Mouse (Mus musculus): ENCODE measurements around the gene Fnbp1.
A peak's percentile ranks its signal among the peaks of the same experiment; 100 is the strongest.

The Fnbp1 gene

DNA sequence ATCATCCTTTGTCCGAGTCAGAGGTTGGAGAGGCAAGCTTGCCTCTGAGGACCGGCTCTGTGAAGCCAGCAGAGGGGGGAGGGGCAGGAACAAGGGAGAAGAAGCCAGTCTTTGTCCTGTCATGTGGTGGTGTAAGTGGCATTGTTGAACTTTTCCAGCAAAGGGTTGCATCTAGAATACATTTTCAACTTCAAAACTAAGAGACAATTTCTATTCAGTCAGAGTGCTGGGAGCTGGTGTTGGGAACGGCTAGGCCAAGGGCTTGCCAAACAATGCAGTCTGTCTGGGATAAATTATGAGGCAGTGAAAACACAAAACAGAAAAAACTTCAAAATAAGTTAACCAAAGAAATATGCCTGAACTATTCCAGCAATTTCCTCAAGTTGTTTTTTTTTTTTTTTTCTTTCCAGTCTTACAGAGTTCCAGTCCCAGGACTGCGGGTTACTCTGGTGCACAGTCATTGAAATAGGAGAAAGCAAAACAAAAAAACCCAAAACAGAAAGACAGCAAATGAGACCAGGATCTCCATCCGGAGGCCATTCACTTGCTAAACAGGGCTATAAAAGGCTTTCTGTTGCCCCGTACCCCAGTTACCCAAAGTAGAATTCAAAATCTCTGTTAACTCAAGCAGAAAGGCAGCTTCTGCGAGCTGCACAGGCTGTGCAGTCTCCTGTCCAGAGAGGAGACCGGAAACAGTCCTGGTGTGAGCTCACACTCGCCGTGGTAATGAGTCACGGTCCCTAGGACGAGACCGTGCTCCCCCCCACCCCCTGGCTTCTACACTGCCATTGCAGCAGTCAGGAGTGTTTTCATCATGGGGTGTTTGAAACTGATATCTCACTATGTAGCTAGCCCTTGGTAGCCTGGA lies 73.3 kb downstream of the Fnbp1 start:
- peak; percentile 96 for DNase-seq (ENCODE audit: low read depth, low spot score)

DNA sequence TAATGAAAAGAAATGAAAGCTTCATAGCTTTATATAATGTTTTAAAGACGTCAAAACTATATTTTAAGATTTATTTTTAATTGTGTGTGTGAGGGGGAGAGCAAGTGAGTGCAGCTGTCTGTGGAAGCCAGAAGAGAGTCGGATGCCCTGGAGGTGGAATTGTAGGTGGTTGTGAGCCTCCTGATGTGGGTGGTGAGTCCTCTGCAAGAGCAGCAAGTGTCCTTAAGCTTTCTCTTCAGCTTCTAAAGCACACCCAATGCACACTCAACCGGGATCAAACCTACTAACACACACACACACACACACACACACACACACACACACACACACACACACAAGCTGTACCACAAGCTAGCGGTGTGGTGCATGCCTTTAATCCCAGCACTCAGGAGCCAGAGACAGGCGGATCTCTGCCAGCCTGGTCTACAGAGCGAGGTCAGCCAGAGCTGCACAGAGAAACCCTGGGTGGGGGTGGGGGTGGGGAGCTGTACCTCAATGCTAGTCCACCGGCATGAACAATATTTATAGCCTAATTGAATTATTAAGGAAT lies 74.0 kb downstream of the Fnbp1 start:
- DNase-seq (ENCODE audit: low read depth, low spot score), result no peak

DNA sequence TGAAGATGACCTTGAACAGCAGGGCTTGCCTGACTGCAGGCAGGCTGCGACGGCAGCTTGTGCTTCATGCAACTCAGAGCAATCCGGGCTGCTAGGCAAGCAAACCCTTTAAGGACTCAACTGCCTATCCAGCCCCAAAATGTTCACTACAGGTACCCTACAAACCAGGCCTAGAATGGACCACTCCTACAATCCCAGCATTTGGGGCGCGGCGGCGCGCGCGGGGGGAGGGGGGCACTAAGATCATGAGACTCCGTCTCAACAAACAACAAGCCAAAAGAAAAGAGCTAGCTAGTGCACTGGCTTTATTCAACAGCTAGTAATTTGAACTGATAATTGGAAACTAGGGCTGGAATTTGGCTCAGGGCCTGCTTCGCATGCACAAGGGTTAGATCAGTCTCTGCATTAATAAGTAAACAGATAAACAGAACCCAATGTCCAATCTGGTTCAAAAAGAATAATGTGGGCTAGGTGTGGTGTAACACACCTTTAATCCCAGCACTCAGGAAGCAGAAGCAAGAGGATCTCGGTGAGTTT lies 74.7 kb downstream of the Fnbp1 start:
- peak; percentile 69 for DNase-seq (ENCODE audit: low read depth, low spot score)

DNA sequence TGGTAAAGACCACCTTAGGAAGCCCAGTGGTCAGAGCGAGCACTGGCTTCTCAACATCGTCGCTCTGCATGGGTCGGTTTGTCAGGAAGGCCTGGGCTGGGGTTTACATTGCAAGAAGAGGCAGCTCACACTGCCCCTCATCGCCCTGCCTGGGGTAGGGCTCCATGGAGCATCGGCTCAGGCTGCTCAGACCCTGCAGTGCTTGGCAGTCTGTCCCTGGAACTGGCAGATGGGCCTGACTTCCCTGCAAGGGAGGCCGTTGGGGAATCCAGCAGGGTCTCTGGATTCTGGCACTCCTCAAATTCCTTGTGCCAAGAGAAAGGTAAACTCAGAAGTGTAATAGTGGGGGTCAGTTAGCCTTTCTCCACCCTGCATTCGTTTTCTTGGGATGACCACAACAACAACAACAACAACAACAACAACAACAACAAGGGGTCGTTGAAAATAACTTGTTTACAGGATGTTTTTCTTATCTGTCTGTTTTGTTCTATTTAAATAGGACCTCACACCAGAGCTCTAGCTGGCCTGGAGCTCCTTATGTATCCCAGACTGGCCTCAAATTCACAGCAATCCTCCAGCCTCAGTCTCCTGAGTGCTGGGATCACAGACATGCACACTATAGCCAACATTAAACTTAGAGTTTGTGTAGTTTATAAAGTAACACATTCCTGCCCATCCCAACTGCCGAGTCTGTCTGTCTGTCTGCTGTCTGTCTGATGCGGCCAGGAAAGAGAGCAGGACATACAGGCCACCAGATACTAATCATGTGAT lies 75.6 kb downstream of the Fnbp1 start:
- DNase-seq (ENCODE audit: low read depth, low spot score), result peak; percentile 43

DNA sequence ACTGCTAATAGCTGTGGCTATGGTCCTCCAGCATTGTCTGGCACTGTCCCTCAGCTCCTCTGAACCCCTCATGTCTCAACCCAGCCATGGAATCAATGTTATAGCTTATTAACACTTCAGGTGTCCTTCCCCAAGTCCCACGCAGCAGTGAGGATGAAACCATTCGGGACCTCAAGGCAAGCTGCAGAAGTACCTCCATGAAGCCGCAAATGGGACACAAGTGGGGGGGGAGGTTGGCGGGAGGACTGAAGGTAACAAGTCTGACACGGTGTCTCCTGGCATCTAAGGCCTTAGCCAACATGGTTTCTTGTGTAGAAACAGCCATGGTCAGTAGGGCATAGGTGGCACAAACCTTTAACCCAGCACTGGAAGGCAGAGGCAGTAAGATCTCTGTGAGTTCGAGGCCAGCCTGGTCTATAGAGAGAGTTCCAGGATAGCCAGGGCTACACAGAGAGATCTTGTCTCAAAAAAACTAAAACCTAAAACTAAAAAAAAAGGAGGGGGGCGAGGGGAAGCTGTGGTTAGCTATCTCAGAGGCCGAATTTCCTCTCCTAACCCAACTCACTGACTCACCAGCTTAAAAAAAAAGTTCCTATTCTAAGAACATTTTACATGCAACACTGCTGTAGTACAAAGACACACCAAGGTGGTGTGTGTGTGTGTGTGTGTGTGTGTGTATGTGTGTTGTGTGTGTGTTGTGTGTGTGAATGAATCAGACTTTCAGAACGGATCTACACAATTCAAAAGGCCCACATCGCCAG lies 79.8 kb downstream of the Fnbp1 start:
- DNase-seq (ENCODE audit: low read depth, low spot score), result no peak

DNA sequence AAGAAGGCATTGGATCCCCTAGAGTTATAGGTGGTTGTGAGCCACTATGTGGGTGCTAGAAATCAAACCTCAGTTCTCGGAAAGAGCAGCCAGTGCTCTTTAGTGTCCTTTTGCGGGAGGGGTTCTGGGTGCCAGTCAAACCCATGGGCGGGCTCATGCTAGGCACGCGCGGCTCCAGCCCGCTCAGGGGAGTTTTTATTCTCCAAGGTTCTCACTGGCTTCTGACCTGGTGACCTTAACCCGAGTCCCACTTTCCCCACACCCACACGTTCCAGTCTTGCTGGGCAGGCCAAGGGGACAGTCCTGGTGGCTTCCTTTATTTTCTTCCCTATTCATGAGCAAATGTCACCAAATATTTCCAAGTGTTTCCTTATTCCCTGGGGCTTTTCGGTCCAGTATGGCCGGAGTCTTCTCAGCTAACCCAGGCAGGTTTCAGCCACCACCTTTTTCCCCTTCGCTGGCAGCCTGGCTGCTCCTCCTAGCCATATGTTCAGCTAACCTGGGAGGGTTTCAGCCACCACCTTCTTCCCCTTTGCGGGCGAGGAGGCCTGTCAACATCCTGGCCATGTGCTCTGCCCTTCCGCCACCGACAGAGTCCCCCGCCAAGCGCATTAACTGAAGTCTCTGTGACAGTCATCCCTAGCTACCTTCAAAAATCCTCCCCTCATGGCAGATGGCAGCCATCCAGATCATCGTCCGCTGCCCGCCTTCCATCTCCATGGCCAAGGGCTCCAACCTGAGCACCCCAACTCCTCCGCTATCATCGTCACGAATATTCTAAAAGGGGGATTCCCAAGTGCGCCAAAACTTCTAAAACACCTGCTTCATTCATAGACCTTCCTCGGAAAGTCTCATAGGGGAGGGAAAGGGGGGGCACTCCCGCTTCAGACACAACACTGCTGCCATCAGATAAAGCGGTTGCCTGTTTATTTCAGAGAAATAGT lies 80.7 kb downstream of the Fnbp1 start:
- peak; percentile 72 for DNase-seq (ENCODE audit: low read depth, low spot score)

DNA sequence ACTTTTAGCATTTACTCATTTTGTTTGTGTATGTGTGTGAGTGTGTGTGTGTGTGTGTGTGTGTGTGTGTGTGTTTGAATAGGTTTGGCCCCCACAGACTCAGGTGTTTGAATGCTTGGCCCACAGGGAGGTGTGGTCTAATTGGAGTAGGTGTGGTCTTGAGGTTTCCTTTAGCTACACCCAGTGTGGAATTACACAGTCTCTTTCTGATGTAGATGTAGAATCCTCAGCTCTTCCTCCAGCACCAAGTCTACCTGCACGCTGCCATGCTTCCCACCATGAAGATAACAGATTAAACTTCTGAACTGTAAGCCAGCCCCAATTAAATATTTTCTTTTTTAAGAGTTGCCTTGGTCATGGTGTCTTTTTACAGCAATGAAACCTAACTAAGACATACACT lies 81.5 kb downstream of the Fnbp1 start:
- peak; percentile 98 for DNase-seq (ENCODE audit: low read depth, low spot score)

DNA sequence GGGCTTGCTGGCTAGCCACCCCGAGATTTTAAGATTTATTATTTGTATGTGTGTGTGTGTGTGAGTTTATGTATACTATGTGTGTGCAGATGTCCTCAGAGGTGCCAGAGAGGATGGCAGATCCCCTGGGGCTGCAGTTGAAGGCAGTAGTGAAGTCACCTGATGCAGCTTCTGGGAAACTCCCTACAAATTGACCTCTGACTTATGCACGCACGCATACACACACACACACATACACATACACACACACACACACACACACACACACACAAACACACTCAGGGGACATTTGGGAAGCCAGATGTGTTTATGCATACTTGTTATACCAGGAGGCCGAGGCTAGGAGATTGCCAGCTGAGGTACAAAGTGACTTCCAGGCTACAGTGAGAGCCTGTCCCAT lies 83.4 kb downstream of the Fnbp1 start:
- DNase-seq (ENCODE audit: low read depth, low spot score), result no peak

DNA sequence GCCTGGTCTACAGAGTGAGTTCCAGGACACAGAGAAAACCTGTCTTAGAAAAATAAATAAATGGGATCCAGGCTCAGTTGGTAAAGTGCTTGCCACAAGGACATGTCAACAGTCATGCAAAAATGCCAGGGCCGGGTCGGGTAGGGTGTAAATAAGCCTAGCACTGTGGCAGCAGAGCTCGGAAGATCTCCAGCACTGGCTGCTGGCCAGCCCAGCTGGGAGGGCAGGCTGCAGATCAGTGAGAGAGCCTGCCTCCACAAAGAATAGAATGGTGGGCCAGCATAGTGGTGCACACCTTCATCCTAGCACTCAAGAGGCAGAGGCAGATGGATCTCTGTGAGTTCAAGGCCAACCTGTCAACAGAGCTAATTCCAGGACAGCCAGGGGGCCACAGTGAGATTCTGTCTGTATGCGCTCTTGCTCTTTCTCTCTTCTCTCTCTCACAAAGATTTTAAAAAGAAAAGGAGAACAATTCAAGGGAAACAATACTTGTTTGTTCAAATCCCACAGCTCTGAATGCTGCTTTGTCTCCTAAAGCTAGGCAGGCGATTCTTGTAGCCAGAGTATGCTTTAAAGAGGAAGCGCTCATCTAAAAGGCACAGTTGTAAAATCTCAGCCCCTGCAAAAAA lies 84.1 kb downstream of the Fnbp1 start:
- peak; percentile 78 for DNase-seq (ENCODE audit: low read depth, low spot score)

DNA sequence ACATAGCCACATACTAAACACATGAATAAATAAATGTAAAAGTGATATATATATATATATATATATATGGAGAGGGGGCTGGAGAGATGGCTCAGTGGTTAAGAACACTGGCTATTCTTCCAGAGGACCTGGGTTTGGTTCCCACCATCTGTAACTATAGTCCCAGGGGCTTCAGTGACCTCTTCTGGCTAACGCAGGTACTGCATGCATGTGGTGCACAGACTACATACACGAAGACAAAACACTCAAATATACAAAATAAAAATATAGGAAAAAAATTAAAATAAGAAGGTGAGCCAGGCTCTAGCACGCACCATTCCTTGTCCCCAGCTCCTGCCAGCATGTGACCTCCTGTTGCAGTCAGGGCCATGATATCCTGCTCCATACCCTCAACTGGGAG lies 85.7 kb downstream of the Fnbp1 start:
- peak; percentile 75 for DNase-seq (ENCODE audit: low read depth, low spot score)

DNA sequence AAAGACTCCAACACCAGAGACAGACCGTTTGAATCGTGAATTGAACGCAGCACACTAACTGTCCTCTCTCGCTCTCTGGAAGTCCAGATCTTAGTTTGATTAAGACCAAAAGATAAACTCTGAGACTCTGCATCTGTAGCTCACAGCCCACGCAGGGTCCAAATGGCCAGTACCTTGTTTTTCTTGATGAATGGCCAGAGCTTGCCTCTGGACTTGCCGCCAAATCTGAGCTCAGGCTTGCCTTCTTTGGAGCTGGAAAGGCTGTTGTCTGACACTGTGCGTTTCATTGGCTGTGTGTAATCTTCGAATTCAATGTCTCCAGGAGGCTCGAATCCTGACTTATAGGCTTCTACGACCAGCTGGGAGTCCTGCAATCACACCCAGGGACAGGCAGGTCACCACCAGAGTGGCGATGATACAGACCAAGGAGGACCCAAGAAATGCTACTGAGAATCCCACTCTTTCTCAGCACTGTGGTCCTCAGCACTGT lies 87.9 kb downstream of the Fnbp1 start:
- DNase-seq (ENCODE audit: low read depth, low spot score), result no peak

DNA sequence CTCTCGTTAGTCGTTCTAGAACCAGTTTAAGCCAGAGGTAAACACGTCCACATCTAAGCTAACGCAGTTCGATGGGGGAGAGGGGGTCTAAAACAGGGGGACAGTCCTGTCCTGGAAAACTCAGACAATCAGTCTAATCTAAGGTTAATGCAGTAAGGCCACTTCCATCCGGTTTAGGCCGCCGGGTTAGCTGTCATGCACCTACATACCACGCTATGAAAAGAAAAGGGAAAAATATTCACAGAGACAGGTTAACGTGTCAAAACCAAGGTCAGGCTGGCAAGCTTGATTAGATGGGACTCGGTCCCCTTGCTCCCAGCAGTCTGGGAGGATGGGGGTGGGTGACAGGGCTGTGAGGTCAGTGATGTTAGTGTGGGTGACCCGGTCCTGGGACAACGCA lies 88.4 kb downstream of the Fnbp1 start:
- DNase-seq (ENCODE audit: low read depth, low spot score), result no peak

DNA sequence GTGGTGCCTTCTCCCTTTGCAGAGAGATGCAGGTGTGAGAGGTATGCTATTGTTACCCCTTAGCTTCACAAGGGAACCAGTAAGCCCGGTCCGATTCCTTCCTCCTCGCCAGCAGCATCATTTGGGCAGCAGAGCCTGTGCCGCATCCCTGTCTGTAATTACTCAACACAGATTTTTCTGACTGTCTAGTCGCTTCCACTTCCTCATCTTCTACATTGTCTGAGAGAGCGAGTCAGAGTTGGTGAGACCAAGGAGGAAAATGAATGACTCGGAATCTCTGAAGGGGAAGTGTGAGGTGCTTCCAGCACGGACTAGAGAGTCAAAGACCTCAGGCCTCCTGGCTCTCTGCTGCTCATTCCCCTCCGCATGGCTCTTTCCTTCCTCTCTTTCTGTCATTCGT lies 89.4 kb downstream of the Fnbp1 start:
- DNase-seq (ENCODE audit: low read depth, low spot score), result no peak

DNA sequence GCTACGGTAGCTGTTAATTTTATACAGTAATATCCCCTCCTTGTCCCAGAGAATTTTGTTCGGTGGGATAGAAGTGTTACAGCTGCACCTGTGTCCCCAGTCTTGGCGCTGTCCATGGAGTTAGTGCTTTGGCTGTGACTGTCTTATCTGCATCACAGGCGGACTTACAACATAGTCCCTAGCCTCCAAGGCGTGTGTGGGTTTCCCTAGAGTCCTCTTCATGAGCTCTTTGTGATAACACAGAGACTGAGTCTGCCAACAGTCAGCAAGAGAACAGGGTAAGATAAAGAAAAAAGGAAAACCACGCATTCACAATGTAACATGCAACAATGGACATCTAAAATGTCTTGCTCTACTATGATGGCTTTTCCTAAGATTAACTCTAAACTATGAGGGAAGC lies 93.8 kb downstream of the Fnbp1 start:
- no peak for DNase-seq (ENCODE audit: low read depth, low spot score)

DNA sequence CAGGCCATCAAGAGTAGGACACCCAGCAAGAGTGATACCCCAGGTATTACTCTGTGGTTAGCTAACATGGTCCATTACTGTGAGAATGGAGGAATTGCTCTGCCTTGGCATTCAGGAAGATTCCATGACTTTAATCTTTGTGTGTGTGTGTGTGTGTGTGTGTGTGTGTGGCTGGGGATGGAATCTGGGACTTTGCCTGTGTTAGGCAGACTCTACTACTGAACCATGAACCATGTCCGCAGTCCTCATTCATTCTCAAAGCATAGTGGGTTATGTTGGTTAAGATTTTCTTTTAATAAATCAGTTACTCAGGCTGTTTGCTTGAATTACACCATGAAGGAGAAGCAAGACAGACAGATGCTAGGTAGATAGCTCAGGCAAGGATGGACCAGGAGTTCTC lies 98.0 kb downstream of the Fnbp1 start:
- no peak for DNase-seq (ENCODE audit: low read depth, low spot score)

DNA sequence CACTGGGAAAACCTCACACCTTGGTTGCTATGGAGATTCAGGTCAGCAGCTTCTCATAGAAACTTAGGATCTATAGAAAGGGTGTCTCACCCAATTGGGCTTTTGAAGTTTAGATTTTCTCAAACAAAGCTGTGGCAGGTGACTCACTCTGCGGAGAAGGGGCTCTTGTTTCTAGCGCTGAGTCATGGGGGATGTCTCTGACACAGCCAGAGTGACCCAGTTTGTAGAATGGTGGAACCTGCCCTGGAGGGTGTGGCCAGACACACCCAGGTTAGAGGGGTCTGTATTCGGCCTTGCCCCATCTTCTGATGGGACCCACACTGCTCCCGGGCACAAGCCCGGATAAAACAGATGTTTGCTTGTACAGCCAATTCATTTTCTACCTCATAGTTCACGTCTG lies 98.9 kb downstream of the Fnbp1 start:
- peak; percentile 80 for DNase-seq (ENCODE audit: low read depth, low spot score)

DNA sequence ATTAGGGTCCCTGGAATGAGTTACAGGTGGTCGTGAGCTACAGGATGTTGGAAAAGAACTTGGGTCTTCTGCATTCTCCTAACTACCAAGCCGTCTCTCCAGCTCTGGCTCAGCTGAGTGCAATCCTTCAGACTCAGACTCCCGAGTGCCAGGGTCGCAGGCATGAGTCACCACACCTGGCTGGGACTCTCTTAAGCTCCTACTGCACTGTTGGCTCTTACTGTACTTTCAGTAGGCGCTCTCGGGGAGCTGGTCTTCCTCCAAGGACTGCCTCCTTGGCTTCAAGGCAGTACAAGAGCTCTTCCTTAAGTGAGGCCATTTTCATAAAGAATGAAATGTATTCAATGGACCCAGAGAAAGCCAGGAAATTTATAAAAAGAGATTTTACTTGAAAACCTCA lies 100.4 kb downstream of the Fnbp1 start:
- DNase-seq (ENCODE audit: low read depth, low spot score), result no peak

DNA sequence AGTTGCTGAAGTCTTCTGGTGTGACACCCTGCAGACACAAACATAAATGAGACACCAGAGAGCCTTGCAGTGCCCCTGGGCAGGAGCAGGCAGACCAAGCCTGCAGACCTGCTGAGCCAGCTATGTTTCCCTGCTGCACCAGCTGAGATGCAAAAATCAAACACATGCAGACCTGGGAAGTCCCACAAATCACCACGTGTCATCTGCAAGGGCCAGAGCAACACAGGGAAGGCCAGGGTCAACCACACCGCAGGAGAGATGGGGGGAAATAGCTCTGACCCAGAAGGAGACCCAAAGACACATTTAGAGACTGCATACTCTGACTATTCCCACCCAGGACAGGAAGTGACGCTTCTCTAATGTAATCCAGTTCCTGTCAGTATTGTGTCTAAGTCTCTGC lies 101.3 kb downstream of the Fnbp1 start:
- DNase-seq (ENCODE audit: low read depth, low spot score), result no peak

DNA sequence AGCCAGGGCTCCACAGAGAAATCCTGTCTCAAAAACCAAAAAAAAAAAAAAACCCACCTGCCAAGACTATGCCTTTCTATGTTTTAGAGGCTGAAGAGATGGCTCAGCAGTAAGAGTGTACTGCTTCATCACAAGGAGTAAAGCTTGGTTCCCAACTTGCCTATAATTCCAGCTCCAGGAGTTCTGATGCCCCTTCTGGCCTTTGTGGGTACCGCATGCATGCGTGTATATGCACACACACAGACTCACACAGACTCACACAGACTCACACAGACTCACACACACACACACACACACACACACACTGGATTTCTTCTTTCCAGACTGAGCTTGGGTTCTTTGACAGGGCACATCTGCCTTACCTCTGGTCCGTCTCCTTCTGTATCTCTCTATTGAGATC lies 101.8 kb downstream of the Fnbp1 start:
- DNase-seq (ENCODE audit: low read depth, low spot score), result peak; percentile 58

DNA sequence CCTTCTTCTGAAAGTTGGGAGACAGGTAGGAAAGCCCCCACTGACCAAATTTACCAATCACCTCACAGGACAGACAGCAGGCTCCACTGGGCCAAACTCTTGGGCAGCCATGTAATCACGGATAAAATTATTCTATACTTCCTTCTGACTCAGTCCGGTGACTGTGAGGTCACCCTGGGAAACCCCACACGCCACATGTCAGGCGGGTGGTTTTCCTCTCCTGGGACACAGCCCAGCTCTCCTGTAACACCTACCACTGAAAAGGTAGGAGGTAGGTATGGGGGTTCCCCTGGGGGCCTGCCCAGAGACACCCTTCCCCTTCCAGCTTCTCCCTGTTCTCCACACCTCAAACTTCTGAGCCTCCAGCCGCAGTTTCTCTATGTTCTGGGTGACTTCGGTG lies 105.0 kb downstream of the Fnbp1 start:
- no peak for DNase-seq (ENCODE audit: low read depth, low spot score)
